Mouse (Mus musculus) ES-Bruce4 (cell line): ENCODE results near the gene Mycl. TPM values are rescaled to one million over a fixed set of nuclear protein-coding genes. Genes with fewer than 3 reads are reported as not detected.

Experiments
- H3K27ac ChIP-seq: 2 replicates; pipeline ENCODE4 v1.5.1; 2012; ENCODE audit warnings: low read length, inconsistent platforms; ENCODE audit not compliant: insufficient read depth
- H3K27me3 ChIP-seq: 2 replicates; pipeline ENCODE4 v1.6.1; 2012; ENCODE audit warnings: mild to moderate bottlenecking, low read length, inconsistent platforms; ENCODE audit not compliant: control insufficient read depth, poor library complexity, insufficient read depth, severe bottlenecking
- H3K36me3 ChIP-seq: 2 replicates; pipeline ENCODE4 v1.6.1; 2012; ENCODE audit warnings: inconsistent platforms, mild to moderate bottlenecking, low read length, moderate library complexity; ENCODE audit not compliant: control insufficient read depth, poor library complexity, insufficient read depth, severe bottlenecking
- H3K4me1 ChIP-seq: one replicate; pipeline ENCODE4 v1.8.1; 2011; ENCODE audit warnings: low read length; ENCODE audit not compliant: control insufficient read depth, insufficient read depth
- H3K4me3 ChIP-seq: 2 replicates; pipeline ENCODE4 v1.5.1; 2011; ENCODE audit warnings: low read depth, mild to moderate bottlenecking, low read length
- H3K9ac ChIP-seq: 2 replicates; pipeline ENCODE4 v1.6.1; 2012; ENCODE audit warnings: low read depth, mild to moderate bottlenecking, inconsistent platforms; ENCODE audit not compliant: poor library complexity, severe bottlenecking
- H3K9me3 ChIP-seq: replicated peaks from 2 replicates; pipeline ENCODE4 v1.6.1; 2012; ENCODE audit warnings: mild to moderate bottlenecking, low read length, inconsistent platforms; ENCODE audit not compliant: control insufficient read depth, poor library complexity, insufficient read depth, severe bottlenecking
- CTCF ChIP-seq: IDR thresholded peaks from one replicate; pipeline ENCODE4 v1.8.1; 2011; ENCODE audit warnings: low read depth, low read length
- EP300 ChIP-seq: IDR thresholded peaks from 2 replicates; pipeline ENCODE4 v1.6.1; 2011; ENCODE audit warnings: low read depth, low read length; ENCODE audit not compliant: insufficient read depth
- POLR2A ChIP-seq: IDR thresholded peaks from one replicate; pipeline ENCODE4 v1.8.1; 2011; ENCODE audit warnings: low read length; ENCODE audit not compliant: insufficient read depth
- polyA plus RNA-seq: library from polyadenylated mRNA; stranded (reverse); fragments of >200 nt; gene quantifications from 2 replicates; pipeline ENCODE4 v1.2.4, GENCODE M21; 2011; ENCODE audit warnings: low read depth; ENCODE audit not compliant: missing spikeins, insufficient read depth, insufficient read length

Gene Mycl
- polyA plus RNA-seq, 1 experiment, result 16.8 TPM

- H3K9me3 ChIP-seq, result no peaks in the 10 kb centered on the region
- TF ChIP-seq CTCF (no peak), EP300 (no peak), POLR2A (no peak)
- no peak overlapping the region for H3K9ac ChIP-seq
- no peaks in the 10 kb centered on the region for H3K4me1 ChIP-seq
- H3K4me3 ChIP-seq, result no peak overlapping the region
- H3K27me3 ChIP-seq, result peaks cover 11% of the 10 kb centered on the region
- H3K27ac ChIP-seq, result no peak overlapping the region
- H3K36me3 ChIP-seq, result no peaks in the 10 kb centered on the region
These were observed 39.2 kb upstream of the Mycl start for GRCm38 (mm10) chr4:122956301-122956700.

- no peaks in the 10 kb centered on the region for H3K4me1 ChIP-seq
- no peaks in the 10 kb centered on the region for H3K9me3 ChIP-seq
- no peaks in the 10 kb centered on the region for H3K36me3 ChIP-seq
- H3K27me3 ChIP-seq, result peaks cover 13% of the 10 kb centered on the region
- no peak overlapping the region for H3K27ac ChIP-seq
- no peak overlapping the region for H3K4me3 ChIP-seq
- TF ChIP-seq EP300, result no peak
- TF ChIP-seq CTCF, result no peak
- no peak for TF ChIP-seq POLR2A
- no peak overlapping the region for H3K9ac ChIP-seq
These were observed 36.9 kb upstream of the Mycl start for GRCm38 (mm10) chr4:122958491-122959031.

GRCm38 (mm10) chr4:122959816-122960215 is 35.6 kb upstream of the Mycl start:
- H3K36me3 ChIP-seq, result no peaks in the 10 kb centered on the region
- no peak overlapping the region for H3K9ac ChIP-seq
- H3K9me3 ChIP-seq, result no peaks in the 10 kb centered on the region
- H3K27me3 ChIP-seq, result peaks cover 13% of the 10 kb centered on the region
- H3K27ac ChIP-seq, result no peak overlapping the region
- TF ChIP-seq POLR2A (no peak), EP300 (no peak), CTCF (no peak)
- no peaks in the 10 kb centered on the region for H3K4me1 ChIP-seq
- H3K4me3 ChIP-seq, result no peak overlapping the region

GRCm38 (mm10) chr4:122960321-122961099 is 34.9 kb upstream of the Mycl start:
- peak overlapping the region; percentile 41; the same call in 1 of the 2 replicates for H3K9ac ChIP-seq
- H3K27ac ChIP-seq, result no peak overlapping the region
- no peaks in the 10 kb centered on the region for H3K9me3 ChIP-seq
- H3K4me3 ChIP-seq, result peak overlapping the region; percentile 46
- H3K27me3 ChIP-seq, result peaks cover 13% of the 10 kb centered on the region
- no peaks in the 10 kb centered on the region for H3K36me3 ChIP-seq
- TF ChIP-seq POLR2A (no peak), EP300 (no peak), CTCF (no peak)
- no peaks in the 10 kb centered on the region for H3K4me1 ChIP-seq

- TF ChIP-seq POLR2A (no peak), EP300 (no peak), CTCF (no peak)
- H3K27ac ChIP-seq, result no peak within 1 kb of the TSS
- no peaks in the 10 kb centered on the region for H3K4me1 ChIP-seq
These were observed 34.3 kb upstream of the Mycl start, which contains the start of gene Mfsd2a for GRCm38 (mm10) chr4:122961100-122961567. Mfsd2a (minus strand) TSS chr4:122961188.

GRCm38 (mm10) chr4:122961589-122961988 is 33.9 kb upstream of the Mycl start:
- Histone ChIP-seq H3K9ac (no peak overlapping the region), H3K36me3 (no peaks in the 10 kb centered on the region), H3K27ac (no peak overlapping the region), H3K4me3 (no peak overlapping the region), H3K9me3 (no peaks in the 10 kb centered on the region), H3K4me1 (no peaks in the 10 kb centered on the region), H3K27me3 (peaks cover 13% of the 10 kb centered on the region)
- TF ChIP-seq CTCF (no peak), EP300 (no peak), POLR2A (no peak)

More at GRCm38 (mm10) chr4:122961100-122961567, 34.3 kb upstream of the Mycl start, which contains the start of gene Mfsd2a:
- H3K9ac ChIP-seq, result peak within 1 kb of the TSS; percentile 41; the same call in 1 of the 2 replicates
- H3K27me3 ChIP-seq, result peaks cover 13% of the 10 kb centered on the region
- H3K9me3 ChIP-seq, result no peaks in the 10 kb centered on the region
- no peaks in the 10 kb centered on the region for H3K36me3 ChIP-seq
- peak within 1 kb of the TSS; percentile 46 for H3K4me3 ChIP-seq
